Mouse (Mus musculus): Measurements from ENCODE around the gene Cmpk1.

DNA sequence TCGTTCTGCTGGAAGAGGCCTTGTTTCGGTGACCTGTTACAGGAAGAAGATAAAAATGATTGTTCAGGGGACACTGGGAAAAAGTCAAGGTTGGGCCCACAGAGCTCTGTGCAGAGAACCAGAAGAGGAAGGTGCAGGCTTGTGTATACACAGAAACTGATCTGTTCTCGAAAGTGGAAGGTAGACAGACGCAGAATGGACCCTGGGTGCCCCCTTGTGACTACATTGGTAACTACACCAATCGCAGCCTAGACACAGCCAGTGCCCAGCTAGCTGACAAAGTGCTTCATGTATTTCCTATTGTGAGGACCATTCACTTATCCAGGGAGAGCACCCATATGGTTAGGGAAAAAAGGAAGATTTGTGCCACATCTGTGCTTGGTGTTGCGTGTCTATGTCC, 39.6 kb downstream of the Cmpk1 start:
- TF ChIP-seq CTCF (IDR thresholded peaks at IDR 0.05; ENCODE audit: borderline replicate concordance, insufficient read depth, low read depth, low read length) (peak; percentile 82), POLR2A (IDR thresholded peaks at IDR 0.05; ENCODE audit: borderline replicate concordance, insufficient read depth, low read length) (no peak)
